Mouse (Mus musculus) stomach, postnatal 0 days (tissue): ENCODE measurements around the gene Nprl3.

Experiments used
- CTCF ChIP-seq: IDR thresholded peaks from 2 replicates; pipeline ENCODE4 v1.5.1; 2016; ENCODE audit warnings: antibody characterized with exemption, low read depth, mild to moderate bottlenecking, moderate library complexity
- EP300 ChIP-seq: optimal IDR thresholded peaks from 2 replicates; pipeline ENCODE3; 2016; ENCODE audit warnings: antibody characterized with exemption

GRCm38 (mm10) chr11:32222570-32223194, 44.8 kb downstream of the Nprl3 start:
- no peak for TF ChIP-seq CTCF
- no peak for TF ChIP-seq EP300
